Mouse (Mus musculus) heart, embryonic 10.5 days (tissue): ENCODE data around the gene Ckm. TPM values are rescaled to one million over a fixed set of nuclear protein-coding genes. Genes with fewer than 3 reads are reported as not detected.

ENCODE experiments used
- DNase-seq: peaks from one replicate; pipeline ENCODE4 v3.0.0-alpha.2; 2017; ENCODE audit warnings: low spot score
- H3K27ac ChIP-seq: fragments of 300-500 bp; sonication (generic); 2 replicates; pipeline ENCODE4 v1.5.1; 2016; ENCODE audit warnings: mild to moderate bottlenecking
- H3K27me3 ChIP-seq: fragments of 300-500 bp; sonication (generic); 2 replicates; pipeline ENCODE4 v1.6.1; 2016; ENCODE audit warnings: mild to moderate bottlenecking; ENCODE audit not compliant: poor library complexity, insufficient read depth, severe bottlenecking
- H3K36me3 ChIP-seq: fragments of 300-500 bp; sonication (generic); 2 replicates; pipeline ENCODE4 v1.6.1; 2016; ENCODE audit warnings: mild to moderate bottlenecking, moderate library complexity
- H3K4me1 ChIP-seq: fragments of 300-500 bp; sonication (generic); 2 replicates; pipeline ENCODE4 v1.6.1; 2016; ENCODE audit warnings: mild to moderate bottlenecking
- H3K4me3 ChIP-seq: fragments of 300-500 bp; sonication (generic); 2 replicates; pipeline ENCODE4 v1.5.1; 2016; ENCODE audit warnings: mild to moderate bottlenecking, moderate library complexity
- H3K9me3 ChIP-seq: fragments of 300-500 bp; sonication (generic); 2 replicates; pipeline ENCODE4 v1.6.1; 2016; ENCODE audit warnings: mild to moderate bottlenecking, moderate library complexity
- WGBS: fragments of 180-500 bp; shearing (Covaris S2); methylation state at CpG from one replicate; pipeline ENCODE4 v1.1.7; 2016; 5-methylcytosine and 5-hydroxymethylcytosine counted together
- polyA plus RNA-seq: library from polyadenylated mRNA; unstranded; fragments of >200 nt; fragmentation: Nextera tagmentation; extraction: Ambion mirVana; gene quantifications from 2 replicates; pipeline ENCODE4 v1.2.1, GENCODE M21; 2016

The Ckm gene
- polyA plus RNA-seq, result 3.6 and 9.8 TPM in 2 replicates

DNA sequence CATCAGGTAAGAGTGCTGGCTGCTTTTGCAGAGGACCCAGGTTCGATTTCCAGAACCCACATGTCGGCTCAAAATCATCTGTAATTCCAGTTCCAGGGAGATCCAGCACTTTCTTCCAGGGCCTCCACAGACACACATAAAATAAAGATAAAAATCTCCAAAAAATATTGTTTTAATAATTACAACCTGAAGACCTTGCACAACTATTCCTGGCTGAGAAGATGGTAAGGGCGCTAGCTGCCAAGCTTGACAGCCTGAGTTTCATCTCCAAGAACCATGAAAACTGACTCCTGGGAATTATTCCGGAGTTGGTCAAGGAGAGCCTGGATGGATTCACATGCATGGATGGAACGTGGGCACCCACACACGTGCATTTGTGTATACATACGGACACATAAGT lies at the start of gene Ckm:
Ckm (plus strand) TSS at position 301 of the 400 bp plus-strand sequence.
- Histone ChIP-seq H3K4me1 (peaks cover 19% of the 10 kb centered on the region), H3K9me3 (0 out of 2 replicates have a peak, but pooled peaks cover 7% of the 10 kb centered on the region), H3K36me3 (no peaks in the 10 kb centered on the region), H3K27me3 (peaks cover 61% of the 10 kb centered on the region), H3K4me3 (peak within 1 kb of the TSS; percentile 75), H3K27ac (peak within 1 kb of the TSS; percentile 76)
- no peak for DNase-seq
- WGBS, result 50% methylated on average over 7 of the region's 7 CpGs

DNA sequence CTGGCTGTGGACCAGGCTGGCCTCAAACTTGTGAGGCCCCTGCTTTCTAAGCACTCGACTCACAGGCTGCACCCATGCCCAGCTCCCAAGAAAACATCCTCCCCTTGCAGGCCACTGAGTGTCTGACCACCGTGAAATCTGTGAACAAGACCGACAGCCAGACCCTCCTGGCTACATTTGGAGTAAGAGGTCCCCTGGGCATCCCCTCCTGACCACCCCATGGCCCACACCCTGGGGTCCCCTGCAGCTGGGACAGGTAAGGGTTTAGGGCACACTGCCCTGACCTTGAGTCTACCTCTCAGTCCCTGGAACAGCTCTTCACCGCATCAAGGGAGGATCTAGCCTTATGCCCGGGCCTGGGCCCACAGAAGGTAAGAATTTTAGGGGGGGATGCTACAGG lies 49.6 kb upstream of the Ckm start:
- H3K36me3 ChIP-seq, result peaks cover 74% of the 10 kb centered on the region
- 86% methylated on average over 5 of the region's 5 CpGs for WGBS
- DNase-seq, result no peak

DNA sequence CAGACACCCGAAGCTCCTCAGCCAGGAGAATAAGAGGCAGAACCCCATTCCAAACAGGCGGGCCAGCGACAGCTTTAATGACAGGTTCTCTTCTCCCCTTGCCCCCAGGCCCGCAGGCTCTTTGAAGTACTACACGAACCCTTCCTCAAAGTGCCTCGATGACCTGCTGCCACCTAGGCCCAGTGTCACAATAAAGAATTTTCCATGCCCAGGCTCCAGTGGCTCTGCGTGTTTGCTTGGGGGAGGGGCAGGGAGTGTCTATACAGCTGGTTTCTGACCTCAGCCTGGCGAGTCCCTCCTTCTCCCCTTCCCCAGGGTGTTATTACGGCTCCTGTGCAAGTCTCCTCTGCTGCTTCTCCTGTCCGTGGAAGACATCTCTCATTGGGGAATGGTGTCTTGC lies 48.3 kb upstream of the Ckm start:
- DNase-seq, result no peak
- H3K36me3 ChIP-seq, result peaks cover 63% of the 10 kb centered on the region
- no peak overlapping the region for H3K27ac ChIP-seq
- 75% methylated on average over 10 of the region's 10 CpGs for WGBS
- H3K4me3 ChIP-seq, result no peak overlapping the region
- no peaks in the 10 kb centered on the region for H3K27me3 ChIP-seq
- H3K4me1 ChIP-seq, result peaks cover 30% of the 10 kb centered on the region
- no peaks in the 10 kb centered on the region for H3K9me3 ChIP-seq

More for the DNA sequence above, 49.6 kb upstream of the Ckm start:
- Histone ChIP-seq H3K9me3 (no peaks in the 10 kb centered on the region), H3K27me3 (no peaks in the 10 kb centered on the region), H3K27ac (no peak overlapping the region), H3K4me3 (no peak overlapping the region), H3K4me1 (peaks cover 18% of the 10 kb centered on the region)

DNA sequence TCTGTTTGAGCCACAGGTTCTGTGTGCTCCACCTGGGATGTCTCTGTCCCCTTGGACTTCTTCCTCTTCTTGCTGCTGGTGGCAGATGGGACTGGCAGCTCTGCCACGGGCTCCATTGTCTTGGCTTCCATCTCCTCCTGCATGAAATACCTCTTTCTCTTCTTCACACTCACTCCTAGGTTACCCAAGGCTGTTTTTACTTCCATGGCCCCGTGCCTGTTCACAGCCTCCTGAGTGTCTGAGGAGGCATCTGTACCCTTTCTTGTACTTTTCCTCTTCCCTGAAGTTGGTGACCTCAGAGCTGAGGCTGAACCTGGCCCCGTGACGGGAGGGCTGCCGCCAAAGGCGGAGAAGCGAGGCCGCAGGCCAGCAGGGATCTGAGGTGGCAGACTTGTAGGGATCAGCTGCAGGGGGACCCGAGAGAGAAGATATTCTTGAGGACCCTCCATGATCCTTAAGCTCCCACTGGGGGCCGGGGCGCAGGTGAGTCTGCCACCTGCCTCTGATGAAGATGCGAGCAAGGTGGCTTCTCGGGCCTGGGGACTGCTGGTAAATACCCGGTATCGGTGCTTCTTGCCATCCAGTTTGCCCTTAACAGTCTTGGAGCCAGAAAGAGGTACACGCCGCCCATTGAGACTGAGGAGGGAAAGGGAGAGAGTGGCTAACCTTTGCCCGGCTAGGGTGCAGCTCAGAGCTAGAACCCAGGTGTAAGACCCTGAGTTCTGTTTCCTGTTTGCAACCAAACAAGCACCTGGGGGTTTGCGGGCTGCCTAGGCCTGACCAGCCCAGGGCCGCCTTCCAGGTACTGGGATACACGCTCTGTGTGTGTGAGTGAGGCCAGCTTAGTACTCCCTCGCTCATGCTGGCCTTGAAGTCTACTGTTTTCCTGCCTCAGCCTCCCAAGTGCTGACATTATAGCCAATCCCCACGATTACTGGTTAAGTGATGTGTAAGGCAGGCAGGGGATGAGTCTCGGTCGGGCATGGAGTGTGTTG lies 46.9 kb upstream of the Ckm start:
- no peaks in the 10 kb centered on the region for H3K27me3 ChIP-seq
- H3K36me3 ChIP-seq, result peaks cover 50% of the 10 kb centered on the region
- H3K4me1 ChIP-seq, result peaks cover 43% of the 10 kb centered on the region
- no peaks in the 10 kb centered on the region for H3K9me3 ChIP-seq
- 94% methylated on average over 25 of the region's 25 CpGs for WGBS
- peak overlapping the region; percentile 73 for H3K4me3 ChIP-seq
- no peak overlapping the region for H3K27ac ChIP-seq
- DNase-seq, result no peak

DNA sequence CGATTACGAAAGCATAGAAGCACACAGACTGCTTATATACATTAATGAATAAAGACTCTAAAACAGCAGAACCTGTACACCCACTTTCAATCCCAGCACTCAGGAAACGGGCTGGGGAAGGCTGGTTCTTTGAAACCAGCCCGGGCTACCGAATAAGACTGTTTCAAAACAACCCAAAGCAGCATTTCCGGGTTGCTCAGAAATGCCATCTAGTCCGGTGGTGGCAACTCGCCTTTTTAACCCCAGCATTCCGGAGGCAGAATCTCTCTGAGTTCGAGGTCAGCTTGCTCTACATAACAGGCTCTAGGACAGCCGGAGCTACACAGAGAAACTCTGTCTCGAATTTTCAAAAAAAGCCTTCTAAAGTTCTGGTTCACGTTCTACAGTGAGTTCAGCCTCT lies 45.9 kb upstream of the Ckm start:
- H3K36me3 ChIP-seq, result peaks cover 40% of the 10 kb centered on the region
- peak overlapping the region; percentile 92 for H3K27ac ChIP-seq

DNA sequence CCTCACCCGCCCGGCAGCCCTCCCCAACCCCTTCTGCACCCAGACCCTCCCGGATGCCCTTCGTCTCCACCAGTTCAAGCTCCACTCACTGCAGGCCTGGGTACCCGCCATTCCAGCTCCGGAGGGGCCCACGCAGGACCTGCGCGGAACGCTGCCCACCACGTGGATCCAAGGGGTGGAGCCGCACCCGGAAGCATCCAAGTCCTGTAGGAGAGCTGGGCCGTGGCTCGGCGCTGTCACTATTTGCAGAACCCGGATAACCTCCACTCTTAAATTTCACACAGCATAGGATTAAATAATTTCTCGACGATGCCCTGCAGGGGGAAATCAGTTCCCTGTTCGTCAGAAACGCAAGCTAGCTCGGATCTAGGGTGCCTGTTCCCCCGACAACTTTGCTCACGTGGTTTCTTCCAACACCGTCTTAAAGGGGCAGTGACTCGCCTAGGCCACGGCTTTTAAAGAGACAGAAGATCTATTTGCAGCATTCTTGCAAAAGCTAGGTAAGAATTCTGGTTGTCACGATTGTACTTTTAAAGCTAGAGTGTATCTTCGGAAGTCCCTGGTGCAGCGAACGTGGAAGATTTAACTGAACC lies 45.2 kb upstream of the Ckm start, which contains the start of the genes Cd3eap and Ppp1r13l:
Cd3eap (minus strand) TSS at position 185 of the 593 bp plus-strand sequence.
Ppp1r13l (plus strand) TSS at position 451 of the 593 bp plus-strand sequence.
- Histone ChIP-seq H3K27me3 (no peaks in the 10 kb centered on the region), H3K9me3 (no peaks in the 10 kb centered on the region), H3K27ac (peak within 1 kb of the TSS; percentile 92), H3K4me1 (peaks cover 59% of the 10 kb centered on the region), H3K36me3 (peaks cover 34% of the 10 kb centered on the region), H3K4me3 (peak within 1 kb of the TSS; percentile 73)
- peak; percentile 94 for DNase-seq
- under 1% methylated on average over 31 of the region's 31 CpGs for WGBS

More for the DNA sequence above, 45.9 kb upstream of the Ckm start:
- Histone ChIP-seq H3K9me3 (no peaks in the 10 kb centered on the region), H3K4me3 (peak overlapping the region; percentile 73), H3K27me3 (no peaks in the 10 kb centered on the region), H3K4me1 (peaks cover 53% of the 10 kb centered on the region)
- no peak for DNase-seq
- 19% methylated on average over 13 of the region's 13 CpGs for whole genome bisulfite sequencing

DNA sequence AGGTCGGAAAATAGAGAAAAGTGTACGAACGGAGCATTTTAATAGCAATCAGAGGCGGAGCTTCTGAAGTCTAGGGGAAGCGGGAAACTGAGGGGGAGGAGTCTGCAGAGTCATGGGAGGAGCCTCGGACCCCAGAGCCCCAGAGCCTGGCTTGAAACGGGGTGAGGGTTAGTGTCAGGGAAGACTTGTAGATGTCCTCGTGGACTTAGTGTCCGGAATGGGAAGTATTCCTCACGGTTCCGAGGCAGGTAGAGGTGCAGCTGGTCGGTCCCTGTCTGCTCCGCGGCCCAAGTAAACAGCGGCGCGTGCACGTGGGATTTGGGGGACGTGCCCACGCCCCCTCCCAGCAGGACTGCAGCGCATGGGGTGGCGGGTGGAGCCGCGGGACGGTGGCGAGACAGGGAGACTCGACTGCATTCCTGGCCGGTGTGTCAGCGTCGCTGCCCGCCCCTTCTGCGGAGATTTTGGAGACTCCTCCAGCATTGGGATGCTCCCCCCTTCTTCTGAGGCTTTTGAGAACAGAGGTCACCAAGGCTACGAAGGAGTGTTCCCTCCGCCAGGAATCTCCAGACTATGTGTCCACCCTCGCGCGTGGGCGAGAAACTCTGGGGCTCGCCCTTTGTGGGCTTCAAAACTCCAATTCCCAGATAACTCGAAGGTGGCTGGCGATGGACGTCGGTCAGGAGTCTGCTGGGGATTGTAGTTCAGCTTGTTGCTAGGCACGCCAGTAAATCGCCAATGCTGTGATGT lies 44.5 kb upstream of the Ckm start:
- Histone ChIP-seq H3K36me3 (peaks cover 27% of the 10 kb centered on the region), H3K9me3 (no peaks in the 10 kb centered on the region), H3K27me3 (no peaks in the 10 kb centered on the region), H3K27ac (peak overlapping the region; percentile 92), H3K4me3 (peak overlapping the region; percentile 73), H3K4me1 (peaks cover 59% of the 10 kb centered on the region)
- peak; percentile 89 for DNase-seq
- under 1% methylated on average over 45 of the region's 45 CpGs for WGBS

DNA sequence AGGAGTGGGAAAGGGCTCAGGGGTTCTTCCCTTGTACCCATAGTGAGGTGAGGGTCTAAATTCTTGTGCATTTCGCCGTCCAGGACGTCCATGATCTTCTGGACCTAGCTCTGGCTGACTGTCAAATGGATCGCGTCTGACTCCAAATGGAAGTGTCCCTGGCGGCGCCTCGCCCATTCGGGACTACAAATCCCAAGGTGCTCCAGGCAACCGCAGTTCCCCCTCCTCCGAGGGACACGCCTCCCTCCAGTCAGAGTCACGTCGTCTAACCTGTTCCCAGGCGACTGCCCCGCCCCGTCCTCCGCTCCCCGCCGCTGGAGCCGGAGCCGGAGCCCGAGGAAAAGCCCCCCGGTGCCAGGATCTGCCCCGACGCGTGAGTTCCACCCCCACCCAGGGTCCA lies 43.6 kb upstream of the Ckm start:
- under 1% methylated on average over 27 of the region's 27 CpGs for WGBS
- DNase-seq, result peak; percentile 98
- peak overlapping the region; percentile 73 for H3K4me3 ChIP-seq
- H3K36me3 ChIP-seq, result peaks cover 23% of the 10 kb centered on the region
- H3K9me3 ChIP-seq, result no peaks in the 10 kb centered on the region
- peak overlapping the region; percentile 92 for H3K27ac ChIP-seq
- H3K27me3 ChIP-seq, result no peaks in the 10 kb centered on the region
- H3K4me1 ChIP-seq, result peaks cover 59% of the 10 kb centered on the region

DNA sequence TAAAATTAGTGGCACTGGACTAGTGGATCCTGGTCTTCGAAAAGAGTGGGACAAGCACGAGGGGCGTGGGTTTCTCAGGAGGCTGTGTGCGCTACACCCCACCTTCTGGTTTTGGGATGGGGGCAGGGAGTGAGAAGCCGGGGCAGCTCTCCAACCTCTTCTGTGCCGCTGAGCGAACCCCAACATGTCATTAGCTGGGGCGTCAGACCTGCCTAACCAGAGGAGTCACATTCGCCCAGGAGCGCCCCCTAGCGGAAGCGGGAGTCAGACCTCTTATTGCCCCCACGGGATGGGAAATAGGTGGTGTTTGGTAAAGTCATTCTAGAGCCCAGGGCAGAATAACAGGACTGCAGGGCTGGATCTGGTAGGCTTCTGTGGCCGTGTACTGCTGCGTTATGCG lies 42.9 kb upstream of the Ckm start:
- peak overlapping the region; percentile 92 for H3K27ac ChIP-seq
- peak overlapping the region; percentile 73 for H3K4me3 ChIP-seq
- H3K36me3 ChIP-seq, result peaks cover 16% of the 10 kb centered on the region
- DNase-seq, result peak; percentile 91
- no peaks in the 10 kb centered on the region for H3K9me3 ChIP-seq
- H3K27me3 ChIP-seq, result no peaks in the 10 kb centered on the region
- WGBS, result 9% methylated on average over 16 of the region's 16 CpGs
- peaks cover 59% of the 10 kb centered on the region for H3K4me1 ChIP-seq

DNA sequence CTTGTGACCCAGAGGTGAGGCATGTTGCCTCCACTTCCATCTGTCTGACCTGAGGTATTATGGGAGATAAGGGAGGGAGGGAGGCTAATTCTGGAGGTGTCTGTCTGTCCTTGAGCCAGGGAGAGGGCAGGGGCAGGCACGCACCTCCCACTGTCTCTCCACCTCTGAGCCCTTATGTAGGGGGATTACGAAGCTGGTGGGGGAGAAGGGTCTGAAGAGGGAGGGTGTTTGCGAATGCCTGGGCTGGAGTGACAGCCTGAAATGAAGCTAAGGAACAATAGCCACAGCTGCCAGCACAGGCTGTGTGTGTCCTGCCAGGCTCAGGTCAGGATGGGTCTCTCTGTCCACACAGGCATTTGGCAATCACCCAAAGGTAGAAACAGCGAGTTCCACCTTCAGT lies 42.3 kb upstream of the Ckm start:
- peak overlapping the region; percentile 92 for H3K27ac ChIP-seq
- DNase-seq, result peak; percentile 88
- peaks cover 59% of the 10 kb centered on the region for H3K4me1 ChIP-seq
- H3K36me3 ChIP-seq, result peaks cover 13% of the 10 kb centered on the region
- no peaks in the 10 kb centered on the region for H3K9me3 ChIP-seq
- H3K4me3 ChIP-seq, result peak overlapping the region; percentile 73
- 25% methylated on average over 4 of the region's 4 CpGs for WGBS
- no peaks in the 10 kb centered on the region for H3K27me3 ChIP-seq

DNA sequence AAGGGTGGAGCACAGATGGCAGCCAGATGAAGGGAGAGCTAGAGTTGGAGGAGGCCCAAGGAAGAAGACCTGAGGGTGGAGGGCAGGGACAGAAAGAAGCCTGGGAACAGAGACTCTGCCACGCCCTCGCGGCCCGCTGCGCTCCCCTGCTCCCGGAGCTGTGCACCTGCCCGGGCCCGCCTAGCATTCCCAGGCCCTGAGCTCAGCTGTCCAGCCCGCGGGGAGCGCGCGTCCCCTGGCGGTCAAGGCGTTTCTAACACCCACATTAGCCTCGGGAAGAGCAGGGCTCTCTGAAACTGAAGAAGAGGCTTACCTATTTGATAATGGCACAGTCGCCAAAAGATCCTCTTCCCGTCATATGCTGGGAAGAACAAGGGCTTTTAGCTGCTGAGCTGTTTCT lies 40.7 kb upstream of the Ckm start:
- H3K36me3 ChIP-seq, result peaks cover 17% of the 10 kb centered on the region; the same call in 1 of the 2 replicates
- peak overlapping the region; percentile 92; the same call in 1 of the 2 replicates for H3K27ac ChIP-seq
- H3K4me1 ChIP-seq, result peaks cover 48% of the 10 kb centered on the region
- H3K9me3 ChIP-seq, result no peaks in the 10 kb centered on the region
- peaks cover 5% of the 10 kb centered on the region for H3K27me3 ChIP-seq
- peak; percentile 90 for DNase-seq
- 3% methylated on average over 18 of the region's 18 CpGs for WGBS
- H3K4me3 ChIP-seq, result peak overlapping the region; percentile 73; the same call in 1 of the 2 replicates

DNA sequence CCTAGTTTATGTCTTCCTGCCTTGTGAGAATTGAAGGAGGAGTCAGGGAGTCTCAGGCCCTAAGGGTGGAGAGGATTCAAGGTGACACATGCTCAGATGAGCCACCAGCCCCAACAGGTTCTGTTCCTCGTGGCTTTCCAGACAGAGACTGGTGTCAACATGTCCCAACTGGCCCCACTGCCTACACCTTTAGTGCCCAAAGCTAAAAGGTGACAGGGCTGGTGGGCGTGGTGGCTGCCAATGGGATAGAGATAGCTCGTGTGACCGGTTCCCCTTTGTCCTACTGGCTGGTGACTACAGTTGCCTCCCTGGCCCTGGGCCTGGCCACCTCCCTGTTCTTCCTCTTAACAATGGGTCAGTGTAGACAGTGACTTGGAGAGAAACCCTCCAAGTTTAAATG lies 39.2 kb upstream of the Ckm start:
- Histone ChIP-seq H3K4me1 (peaks cover 47% of the 10 kb centered on the region), H3K27me3 (peaks cover 16% of the 10 kb centered on the region), H3K4me3 (no peak overlapping the region), H3K36me3 (peaks cover 31% of the 10 kb centered on the region), H3K9me3 (no peaks in the 10 kb centered on the region), H3K27ac (no peak overlapping the region)
- 74% methylated on average over 4 of the region's 4 CpGs for WGBS
- DNase-seq, result no peak
